In the genomic region with DNA sequence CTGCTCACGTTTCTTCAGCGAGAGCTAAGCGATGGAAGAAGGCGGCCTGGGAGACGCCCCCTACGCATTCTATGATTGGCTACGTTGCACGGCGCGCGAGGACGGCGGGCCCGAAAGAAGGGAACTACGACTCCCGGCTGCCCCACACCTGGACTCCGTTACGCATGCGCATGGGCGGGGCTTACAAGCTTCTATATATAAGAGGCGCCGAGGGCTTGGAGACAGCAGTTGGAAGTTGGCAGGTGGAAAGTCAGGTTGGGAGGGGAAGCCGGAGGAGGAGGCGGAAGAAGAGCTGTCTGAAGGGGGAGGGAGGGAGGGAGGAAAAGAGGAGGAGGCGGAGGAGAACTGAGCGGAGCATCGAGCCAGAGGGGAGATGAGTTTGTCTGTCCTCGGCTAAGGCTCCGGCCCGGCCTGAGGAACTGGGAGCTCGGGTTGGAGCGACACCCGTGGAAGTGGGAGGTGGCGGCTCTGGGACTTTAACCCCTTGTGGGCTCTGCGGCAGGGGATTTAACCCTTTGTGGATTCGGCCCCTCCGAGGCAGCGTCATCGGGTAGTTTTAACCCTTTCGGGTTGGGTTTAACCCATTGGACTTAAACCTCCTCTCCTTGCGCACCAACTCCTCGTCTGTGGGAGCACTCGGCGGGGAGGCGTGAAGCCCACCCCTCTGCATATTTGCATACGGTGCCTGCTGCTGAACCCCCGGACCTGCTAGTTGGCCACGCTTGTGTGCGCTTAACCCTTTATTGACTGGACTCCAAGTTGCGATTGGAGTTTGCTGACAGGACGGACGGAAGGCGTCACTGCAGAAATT, we compare ENCODE assay signal across 8 mouse cellular contexts. TPM values are rescaled to one million over a fixed set of nuclear protein-coding genes. Genes with fewer than 3 reads are reported as not detected.
A peak's percentile ranks its signal among the peaks of the same experiment; 100 is the strongest.
DNase-seq lines count a peak whose midpoint lies in the region; ATAC-seq lines count a peak whose summit lies in the region.

A gene (plus strand): TSS at position 224 of the 811 bp plus-strand sequence.

- H3K4me1 ChIP-seq in embryonic facial prominence, embryonic 13.5 days, result peaks cover 36% of the 10 kb centered on the region
- H3K4me1 ChIP-seq in limb, embryonic 13.5 days, result peaks cover 37% of the 10 kb centered on the region
- peaks cover 31% of the 10 kb centered on the region for H3K4me1 ChIP-seq in midbrain, embryonic 16.5 days (ENCODE audit: control insufficient read depth, insufficient read depth, low read length)

- peak within 1 kb of the TSS; percentile 72 for H3K4me3 ChIP-seq in embryonic facial prominence, embryonic 13.5 days
- H3K4me3 ChIP-seq in limb, embryonic 13.5 days, result peak within 1 kb of the TSS; percentile 73
- peak within 1 kb of the TSS; percentile 51 for H3K4me3 ChIP-seq in midbrain, embryonic 16.5 days (ENCODE audit: low read depth, low read length)

- peak within 1 kb of the TSS; percentile 93 for H3K27ac ChIP-seq in embryonic facial prominence, embryonic 13.5 days
- H3K27ac ChIP-seq in limb, embryonic 13.5 days, result peak within 1 kb of the TSS; percentile 94
- peak within 1 kb of the TSS; percentile 91 for H3K27ac ChIP-seq in midbrain, embryonic 16.5 days (ENCODE audit: low read length)

- H3K9me3 ChIP-seq in embryonic facial prominence, embryonic 13.5 days, result no peaks in the 10 kb centered on the region
- H3K9me3 ChIP-seq in limb, embryonic 13.5 days, result no peaks in the 10 kb centered on the region
- no peaks in the 10 kb centered on the region for H3K9me3 ChIP-seq in midbrain, embryonic 16.5 days (replicated peaks; ENCODE audit: control insufficient read depth, low read length, poor library complexity, severe bottlenecking)

- ATAC-seq in embryonic facial prominence, embryonic 13.5 days (ENCODE audit: insufficient number of reproducible peaks, insufficient read depth, low FRiP score, low TSS enrichment, low read depth), result peak; percentile 93
- ATAC-seq in limb, embryonic 13.5 days (ENCODE audit: low FRiP score, low read depth), result peak; percentile 93
- ATAC-seq in midbrain, embryonic 16.5 days, result peak; percentile 96

- under 1% methylated on average over 53 of the region's 53 CpGs for WGBS in embryonic facial prominence, embryonic 13.5 days
- under 1% methylated on average over 53 of the region's 53 CpGs for WGBS in limb, embryonic 13.5 days
- under 1% methylated on average over 51 of the region's 53 CpGs for WGBS in midbrain, embryonic 16.5 days

- H3K36me3 ChIP-seq in embryonic facial prominence, embryonic 13.5 days, result no peaks in the 10 kb centered on the region
- no peaks in the 10 kb centered on the region for H3K36me3 ChIP-seq in limb, embryonic 13.5 days
- no peaks in the 10 kb centered on the region for H3K36me3 ChIP-seq in midbrain, embryonic 16.5 days (ENCODE audit: control insufficient read depth, insufficient read depth, low read length)

- H3K27me3 ChIP-seq in embryonic facial prominence, embryonic 13.5 days, result peaks cover 10% of the 10 kb centered on the region
- 0 out of 2 replicates have a peak, but pooled peaks cover 2% of the 10 kb centered on the region for H3K27me3 ChIP-seq in limb, embryonic 13.5 days
- peaks cover 23% of the 10 kb centered on the region for H3K27me3 ChIP-seq in midbrain, embryonic 16.5 days (ENCODE audit: control insufficient read depth, insufficient read depth, low read depth, low read length)

- peak within 1 kb of the TSS; percentile 90 for H3K4me2 ChIP-seq in embryonic facial prominence, embryonic 13.5 days
- peak within 1 kb of the TSS; percentile 80 for H3K4me2 ChIP-seq in limb, embryonic 13.5 days (replicated peaks)
- peak within 1 kb of the TSS; percentile 93 for H3K4me2 ChIP-seq in midbrain, embryonic 16.5 days (ENCODE audit: low read length)

- H3K9ac ChIP-seq in embryonic facial prominence, embryonic 13.5 days, result peak within 1 kb of the TSS; percentile 83
- H3K9ac ChIP-seq in limb, embryonic 13.5 days, result peak within 1 kb of the TSS; percentile 83
- peak within 1 kb of the TSS; percentile 77 for H3K9ac ChIP-seq in midbrain, embryonic 16.5 days (ENCODE audit: low read depth, low read length)

- DNase-seq in 3134 (ENCODE audit: extremely low read depth, insufficient read length, low spot score), result peak; percentile 100
- DNase-seq in adrenal gland, postnatal 36 days, result peak; percentile 99 to 100
- DNase-seq in heart, adult 18-20 months, result peak; percentile 100
- DNase-seq in kidney, adult 8-10 months, result peak; percentile 99 to 100
- DNase-seq in spleen, postnatal 10 days (ENCODE audit: low spot score in 2 of 2), result peak; percentile 100

RNA-seq across cellular contexts. Expression of the gene that starts here (rescaled TPM):
- 10 to 100 TPM; 68.8 to 72.2 TPM for total RNA-seq in adrenal gland, postnatal 36 days (2021)
- 5.2 and 6.9 TPM in 2 replicates for polyA plus RNA-seq in embryonic facial prominence, embryonic 13.5 days (2015; fragmentation: Nextera tagmentation; extraction: Ambion mirVana)
- total RNA-seq in heart, adult 18-20 months (2021), result 10 to 100 TPM; 20.0 to 21.5 TPM
- polyA plus RNA-seq in limb, embryonic 13.5 days (2015; fragmentation: Nextera tagmentation; extraction: Ambion mirVana), result 5.1 and 5.6 TPM in 2 replicates
- 4.1 and 4.2 TPM in 2 replicates for polyA plus RNA-seq in midbrain, embryonic 16.5 days (2015; fragmentation: Nextera tagmentation; extraction: Ambion mirVana)

Comparison
In these comparisons a context has a peak if more than half of its experiments do, and no peak if none do; other contexts are left out.
1. Peak in every context shown above with its lines: DNase-seq, ATAC-seq, H3K4me3 ChIP-seq and H3K27ac ChIP-seq.